Mouse (Mus musculus) liver, postnatal 0 days (tissue): ENCODE results near the gene Tra2b.

Experiments used
- CTCF ChIP-seq: sonication (generic); IDR thresholded peaks from 2 replicates; pipeline ENCODE4 v1.5.1; 2016; ENCODE audit warnings: antibody characterized with exemption, low read depth
- EP300 ChIP-seq: IDR thresholded peaks from 2 replicates; pipeline ENCODE4 v1.6.1; 2016; ENCODE audit warnings: antibody characterized with exemption, low read depth, mild to moderate bottlenecking

- TF ChIP-seq CTCF (no peak), EP300 (no peak; the same call in 1 of the 2 replicates)
Measured at GRCm38 (mm10) chr16:22264962-22265848, 600 bp downstream of the Tra2b start.
